Mouse (Mus musculus): Measurements from ENCODE around the gene Gdf15. TPM values are rescaled to one million over a fixed set of nuclear protein-coding genes. Genes with fewer than 3 reads are reported as not detected.
"Not testable (repeated sequence)": the region's sequence is repeated elsewhere in the genome, so short reads cannot be mapped to it uniquely, and the experiment has no call there.

The Gdf15 gene
- total and polyA plus RNA-seq, 3 experiments: 1.3 to 44.6 (median 18.5) TPM

DNA sequence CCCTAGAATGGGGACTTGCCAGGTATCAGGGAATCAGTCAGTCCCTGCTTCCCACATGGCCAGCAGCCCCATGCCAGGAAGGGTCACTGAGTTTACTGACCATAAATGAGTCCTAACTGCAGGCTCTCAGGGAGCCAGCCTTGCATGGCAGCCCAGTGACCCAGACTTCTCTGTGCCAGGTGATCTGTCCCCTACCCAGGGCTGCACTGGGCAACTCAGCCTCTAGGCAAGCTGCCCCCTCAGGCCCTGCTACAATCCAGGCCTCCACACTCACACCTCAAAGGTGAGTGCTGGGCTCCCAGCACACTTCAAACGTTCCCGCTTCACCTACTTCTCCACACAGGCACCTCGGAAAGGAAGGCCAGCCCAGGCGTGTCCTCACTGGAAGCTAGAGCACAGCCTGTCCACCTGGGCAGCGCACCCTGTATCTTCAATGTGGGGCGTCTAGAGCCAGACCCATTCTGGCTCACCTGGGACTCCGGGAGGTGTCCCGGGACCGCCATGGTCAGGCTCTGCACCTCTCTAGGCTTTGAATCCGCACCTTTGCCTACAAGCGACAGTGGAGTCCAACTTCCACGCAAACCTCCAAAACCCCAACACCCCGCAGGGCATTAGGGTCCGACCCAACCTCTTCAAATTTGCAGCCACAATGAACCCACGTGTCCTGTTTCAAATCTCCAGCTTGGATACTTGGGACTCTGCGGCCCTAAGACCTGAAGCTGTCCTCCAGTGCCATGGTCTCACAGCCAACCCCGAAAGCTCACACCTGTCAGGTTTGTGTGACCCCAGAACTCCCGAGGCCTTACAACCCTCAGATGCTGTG lies 25.3 kb downstream of the Gdf15 start:
- no peak for DNase-seq

DNA sequence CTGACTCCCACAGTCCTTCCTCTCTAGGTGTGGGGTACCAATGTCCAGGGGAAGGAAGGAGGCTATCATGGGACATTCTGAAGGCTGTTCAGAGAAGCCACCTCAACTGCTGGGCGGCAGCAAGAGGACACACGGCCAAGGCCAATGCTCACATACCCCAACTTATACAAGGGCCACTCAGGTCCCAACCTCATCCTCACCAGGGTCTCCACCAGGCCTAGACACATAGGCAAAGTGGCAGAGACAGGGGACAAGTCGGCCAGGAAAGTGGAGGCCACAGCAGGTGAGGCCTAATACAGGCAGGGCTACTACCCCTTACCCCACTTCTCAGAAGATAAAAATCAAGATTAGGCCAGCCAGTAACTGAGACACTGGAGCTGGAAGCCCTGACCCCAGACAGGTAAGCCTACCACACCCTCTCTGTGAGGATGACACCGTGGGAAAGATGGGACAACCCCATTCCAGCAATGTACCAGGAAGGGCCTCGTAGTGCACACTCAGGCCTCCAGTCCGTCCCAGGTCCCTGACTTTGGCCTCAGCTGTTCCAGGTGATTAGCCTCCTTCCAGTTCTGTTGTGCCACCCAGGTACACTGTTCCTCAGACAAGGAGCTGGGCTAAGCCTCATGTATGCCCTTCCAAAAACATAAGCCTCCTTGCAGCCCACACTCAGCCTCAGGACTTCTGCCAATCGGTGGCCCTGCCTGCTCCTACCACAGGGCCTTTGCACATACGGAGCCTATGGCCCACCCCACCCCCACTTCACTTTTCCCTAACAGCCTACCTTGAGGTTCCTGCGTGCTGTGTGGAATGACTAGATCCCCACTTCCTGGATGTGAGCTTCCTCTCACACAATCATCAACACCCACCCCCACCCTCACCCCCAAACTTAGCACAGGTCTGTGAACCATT lies 26.1 kb downstream of the Gdf15 start:
- DNase-seq: no peak

DNA sequence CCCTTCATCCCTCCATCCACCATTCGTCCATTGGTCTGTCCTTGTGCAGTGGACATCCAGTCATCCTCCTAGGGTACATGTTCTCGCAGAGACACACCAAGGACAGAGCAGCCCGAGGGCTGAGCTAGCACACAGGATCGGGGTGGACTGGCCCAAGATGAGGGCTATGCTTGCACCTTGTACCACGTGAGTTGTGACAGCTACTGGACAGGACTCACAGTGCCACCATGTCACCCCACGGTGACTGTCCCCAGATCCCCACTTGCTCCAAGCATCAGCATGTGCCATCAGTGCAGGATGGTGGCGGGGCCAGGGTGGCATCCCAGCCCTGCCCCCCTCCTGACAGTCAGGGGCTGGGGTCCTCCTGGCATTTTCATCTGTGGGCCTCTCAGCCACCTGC lies 27.7 kb downstream of the Gdf15 start:
- DNase-seq: no peak

DNA sequence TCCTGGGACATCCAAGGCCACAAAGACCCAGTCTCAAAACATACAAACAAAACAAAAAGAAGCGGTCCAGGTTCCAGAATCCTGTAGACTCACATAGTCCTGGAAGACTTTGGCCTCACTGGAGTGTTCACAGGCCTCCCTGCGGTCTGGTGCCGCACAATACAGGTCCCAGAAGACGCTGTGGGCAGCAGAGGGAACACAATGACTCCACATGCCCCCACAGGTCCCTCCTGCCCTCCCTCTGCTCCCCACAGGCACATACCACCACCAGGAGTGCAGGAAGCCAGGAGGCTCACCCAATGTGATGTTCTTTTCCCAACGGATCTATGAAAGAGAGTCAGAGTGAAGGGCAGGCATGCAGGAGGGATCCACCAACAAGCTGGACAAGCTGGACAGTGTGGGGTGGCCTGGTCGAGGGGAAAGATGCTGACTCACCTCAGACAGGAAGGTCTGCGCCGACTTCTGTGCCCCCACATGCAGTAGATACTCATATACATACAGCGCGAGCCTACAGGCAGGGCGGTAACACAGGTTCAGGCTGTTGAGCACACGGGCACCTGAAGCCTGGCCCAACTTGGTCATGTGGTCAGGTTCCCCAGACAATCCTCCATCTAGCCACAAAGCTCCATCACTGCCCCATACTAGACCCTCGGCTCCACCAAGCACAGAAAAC lies 30.0 kb downstream of the Gdf15 start:
- no peak for DNase-seq

DNA sequence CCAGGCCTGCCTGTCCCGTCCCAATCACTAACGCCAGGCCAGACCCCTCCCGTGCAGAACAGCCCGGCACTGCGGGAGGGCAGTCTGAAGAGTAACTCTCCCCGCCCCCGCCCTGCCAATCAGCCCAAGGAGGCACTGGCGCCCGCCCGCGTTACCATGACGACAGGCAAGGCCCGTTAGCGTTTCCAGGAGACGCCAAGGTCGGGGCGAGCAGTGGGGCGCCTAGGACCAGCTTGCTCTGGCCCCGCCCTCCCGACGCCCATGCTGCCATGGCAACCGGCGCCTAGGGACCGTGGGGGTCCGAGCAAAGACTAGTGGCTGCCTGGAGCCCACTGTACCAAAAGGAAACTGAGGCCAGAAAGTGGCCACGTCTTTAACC lies 31.0 kb downstream of the Gdf15 start:
- peak; percentile 93 for DNase-seq

DNA sequence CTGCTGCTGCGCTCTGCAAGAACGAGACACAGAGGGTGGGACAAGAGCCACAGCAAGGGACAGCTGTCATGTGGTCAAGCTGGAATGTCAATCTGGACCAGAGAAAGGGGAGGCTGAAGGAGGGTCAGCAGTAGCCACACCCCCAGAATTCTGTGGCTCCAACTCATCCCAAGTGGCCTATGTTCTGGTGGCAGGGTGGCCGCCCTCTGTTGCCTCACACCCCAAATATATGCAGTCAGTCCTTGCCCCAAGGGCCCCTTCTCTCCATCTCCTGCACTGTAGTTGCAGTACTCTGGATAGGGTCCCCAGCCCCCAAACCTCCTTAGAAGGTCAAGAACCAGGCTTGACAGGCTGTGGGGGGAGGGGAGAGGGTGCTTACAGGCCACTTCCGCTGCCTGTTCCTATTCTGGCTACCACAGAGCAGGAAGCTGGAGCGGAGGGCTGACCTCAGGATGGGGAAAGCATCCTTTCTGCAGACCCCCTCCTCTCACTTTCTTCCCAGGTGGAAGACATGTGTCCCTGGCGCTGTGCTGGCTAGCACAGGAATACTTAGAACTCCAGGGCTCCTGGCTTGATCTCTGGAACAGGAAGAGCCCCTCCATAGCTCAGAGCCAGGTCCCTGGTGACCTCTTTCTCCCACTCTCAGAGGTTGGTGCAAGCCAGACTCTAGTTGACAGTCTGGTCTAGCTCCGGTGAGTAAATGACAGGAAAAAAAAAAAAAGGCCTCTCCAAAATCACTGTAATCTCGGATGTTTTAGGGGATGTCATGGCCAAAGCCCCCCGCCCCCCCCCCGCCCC lies 31.6 kb downstream of the Gdf15 start:
- DNase-seq: no peak

DNA sequence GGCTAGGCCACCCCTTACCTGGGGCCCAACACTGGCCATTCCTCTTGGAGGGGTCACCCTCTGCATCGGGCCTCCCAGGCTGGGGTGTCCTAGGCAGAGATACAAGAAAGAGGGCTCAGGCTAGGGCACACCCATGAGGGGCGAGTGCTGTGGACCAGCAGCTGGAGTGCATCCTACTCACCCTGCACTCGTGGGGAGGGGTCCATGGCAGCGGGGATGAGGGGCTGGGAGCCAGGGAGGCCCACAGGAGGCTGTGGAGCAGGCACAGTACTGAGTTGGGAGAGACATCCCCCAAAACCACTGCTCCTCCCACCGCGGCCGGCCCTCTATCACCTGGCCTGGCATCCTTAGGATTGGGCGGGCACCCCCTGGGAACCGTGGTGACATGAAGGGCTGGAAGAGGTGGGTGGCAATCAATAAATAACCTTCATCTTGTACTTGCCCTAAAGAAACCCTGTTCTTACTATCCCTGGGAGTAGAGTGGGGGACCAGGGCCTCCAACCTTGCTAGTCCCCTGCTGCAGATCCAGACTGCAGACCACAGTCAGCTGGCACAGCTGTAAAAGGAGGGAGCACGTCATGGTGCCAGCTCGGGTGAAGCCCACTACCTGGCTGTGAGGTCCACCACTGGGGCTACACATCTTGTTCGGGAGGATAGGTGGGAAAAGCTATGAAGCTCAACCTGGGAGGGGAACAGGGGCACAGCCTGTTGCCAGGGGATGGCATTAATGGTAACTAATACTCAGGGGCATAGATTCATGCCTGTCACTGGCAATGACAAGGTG lies 32.6 kb downstream of the Gdf15 start:
- DNase-seq: no peak

DNA sequence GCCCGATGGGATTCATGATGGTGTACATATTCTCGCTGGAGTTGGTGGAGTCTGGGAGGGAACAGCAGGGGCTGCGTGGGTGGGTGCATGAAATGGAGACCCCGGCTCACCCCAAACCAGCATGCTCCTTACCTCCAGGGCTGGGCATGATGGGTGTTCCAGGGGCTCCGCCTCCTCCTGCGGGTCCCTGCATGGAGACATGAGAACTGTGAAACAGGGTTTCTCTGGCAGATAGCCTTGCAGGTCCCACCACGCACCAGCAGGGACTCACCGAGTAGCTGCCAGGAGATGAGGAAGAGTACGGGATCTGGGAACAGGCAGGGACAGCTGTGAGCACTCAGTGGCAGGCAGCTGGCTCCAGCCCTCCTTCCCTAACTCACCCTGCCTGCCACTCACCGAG lies 33.5 kb downstream of the Gdf15 start:
- no peak for DNase-seq

DNA sequence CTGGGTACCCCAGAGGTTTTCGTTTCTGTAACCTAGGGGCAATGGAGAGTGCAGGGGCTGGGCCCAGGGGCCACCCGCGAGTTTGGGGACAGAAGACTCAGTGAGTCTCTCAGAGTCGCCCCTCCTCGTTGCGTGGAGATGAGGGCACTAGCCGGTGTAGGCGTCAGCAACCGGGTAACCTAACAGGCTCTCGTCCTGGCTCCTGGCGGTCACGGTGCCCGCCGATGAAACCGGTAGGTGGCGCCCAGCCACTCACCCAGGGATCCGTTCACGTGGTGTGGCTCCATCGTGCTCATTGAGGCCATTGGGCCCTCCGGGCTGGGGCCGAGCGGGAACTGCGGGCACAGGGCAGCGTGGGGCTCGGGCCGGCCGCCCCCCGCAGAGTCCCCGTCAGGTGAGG lies 34.0 kb downstream of the Gdf15 start:
- DNase-seq: peak; percentile 91

DNA sequence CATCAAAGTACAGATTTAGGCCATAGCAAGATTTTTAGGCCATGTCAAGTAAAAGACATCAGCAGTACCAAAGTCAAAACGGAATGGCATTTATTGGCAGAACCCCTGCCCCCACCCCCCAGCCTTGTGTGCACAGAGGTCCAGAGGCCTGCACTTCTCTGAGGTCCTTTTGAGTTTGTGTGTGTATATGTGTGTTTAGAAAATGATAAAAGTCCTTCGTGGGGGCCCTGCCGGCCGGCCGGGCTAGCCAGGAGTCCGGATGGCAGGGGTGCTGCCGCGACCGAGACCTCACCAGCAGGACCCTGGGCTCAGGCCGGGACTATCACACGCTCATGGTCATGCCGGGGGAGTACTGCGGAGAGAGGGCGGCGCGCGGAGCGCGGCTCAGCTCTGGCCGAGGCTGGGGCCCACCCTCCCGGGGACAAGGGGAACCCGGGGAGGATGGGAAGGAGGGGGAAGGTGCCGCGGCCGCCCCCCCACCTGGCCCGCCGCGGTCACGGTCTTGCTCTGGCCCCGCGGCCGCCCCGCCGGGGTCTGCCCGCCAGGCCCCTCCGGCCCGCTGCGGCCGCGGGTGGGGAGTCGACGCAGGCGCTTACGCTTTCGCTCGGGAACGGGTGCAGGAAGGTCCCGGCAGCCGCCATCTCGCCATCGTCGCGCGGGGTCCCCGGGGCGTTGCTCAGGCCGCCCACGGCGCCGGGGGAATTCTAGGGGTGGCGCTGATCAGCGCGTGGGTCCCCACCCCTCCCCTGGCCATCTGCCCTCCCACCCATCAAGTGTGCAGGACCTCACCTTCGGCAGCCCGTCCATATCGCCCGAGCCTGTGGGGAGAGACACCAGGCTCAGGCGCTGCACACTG lies 34.6 kb downstream of the Gdf15 start:
- DNase-seq: no peak

DNA sequence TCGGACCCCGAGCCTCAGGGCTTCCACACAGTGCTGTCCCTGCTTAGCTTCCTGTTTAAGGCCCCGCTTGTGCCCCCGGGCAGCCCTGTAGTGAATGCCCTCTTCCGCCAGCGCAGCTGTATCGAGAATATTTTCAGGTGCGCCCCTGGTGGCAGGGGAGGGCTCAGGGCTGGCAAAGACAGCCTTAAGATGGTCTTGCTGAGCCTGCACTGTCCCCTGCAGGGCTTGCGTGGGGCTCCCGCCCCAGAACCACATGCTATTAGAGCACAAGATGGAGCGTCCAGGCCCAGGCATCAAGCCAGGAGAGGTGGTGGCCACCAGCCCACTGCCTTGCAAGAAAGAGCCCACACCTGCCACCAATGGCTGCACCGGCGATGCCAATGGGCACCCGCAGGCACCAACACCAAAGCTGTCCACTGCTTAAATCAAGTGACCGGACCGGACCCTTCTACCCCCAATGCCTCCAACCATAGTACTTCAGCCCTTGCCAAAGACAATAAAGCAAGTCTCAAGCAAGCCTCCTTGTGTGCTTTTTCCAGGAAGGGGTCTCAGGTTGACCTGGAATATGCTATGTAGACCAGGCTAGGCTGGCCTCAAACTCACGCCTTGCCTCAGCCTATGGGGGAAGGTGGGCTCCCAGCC lies 35.4 kb downstream of the Gdf15 start:
- no peak for DNase-seq

DNA sequence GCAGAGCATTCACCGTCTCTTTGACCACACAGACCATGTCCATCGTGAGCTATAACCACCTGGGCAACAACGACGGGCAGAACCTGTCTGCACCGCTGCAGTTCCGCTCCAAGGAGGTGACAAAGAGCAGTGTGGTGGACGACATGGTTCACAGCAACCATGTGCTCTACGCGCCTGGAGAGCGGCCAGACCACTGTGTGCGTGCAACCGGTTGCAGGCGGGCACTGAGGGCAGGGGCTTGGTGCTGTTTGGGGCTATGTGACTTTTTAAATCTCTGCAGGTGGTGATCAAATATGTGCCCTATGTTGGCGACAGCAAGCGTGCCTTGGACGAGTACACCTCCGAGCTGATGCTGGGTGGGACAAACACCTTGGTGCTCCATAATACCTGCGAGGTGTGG lies 36.0 kb downstream of the Gdf15 start:
- no peak for DNase-seq

DNA sequence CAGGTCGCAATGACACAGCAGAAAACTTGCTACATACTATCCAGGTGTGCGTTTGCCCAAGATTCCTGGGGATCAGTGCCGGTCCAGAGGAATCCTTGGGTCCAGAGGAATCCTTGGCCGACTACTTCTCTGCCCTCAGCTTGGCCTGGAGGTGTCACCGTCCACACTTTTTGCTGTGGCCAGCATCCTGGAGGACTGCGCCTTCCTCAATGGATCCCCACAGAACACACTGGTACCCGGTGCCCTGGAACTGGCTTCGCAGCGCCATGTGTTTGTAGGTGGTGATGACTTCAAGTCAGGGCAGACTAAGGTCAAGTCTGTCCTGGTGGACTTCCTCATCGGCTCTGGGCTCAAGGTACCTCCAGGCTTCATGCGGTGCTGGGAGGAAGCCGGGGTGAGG lies 36.4 kb downstream of the Gdf15 start:
- no peak for DNase-seq

DNA sequence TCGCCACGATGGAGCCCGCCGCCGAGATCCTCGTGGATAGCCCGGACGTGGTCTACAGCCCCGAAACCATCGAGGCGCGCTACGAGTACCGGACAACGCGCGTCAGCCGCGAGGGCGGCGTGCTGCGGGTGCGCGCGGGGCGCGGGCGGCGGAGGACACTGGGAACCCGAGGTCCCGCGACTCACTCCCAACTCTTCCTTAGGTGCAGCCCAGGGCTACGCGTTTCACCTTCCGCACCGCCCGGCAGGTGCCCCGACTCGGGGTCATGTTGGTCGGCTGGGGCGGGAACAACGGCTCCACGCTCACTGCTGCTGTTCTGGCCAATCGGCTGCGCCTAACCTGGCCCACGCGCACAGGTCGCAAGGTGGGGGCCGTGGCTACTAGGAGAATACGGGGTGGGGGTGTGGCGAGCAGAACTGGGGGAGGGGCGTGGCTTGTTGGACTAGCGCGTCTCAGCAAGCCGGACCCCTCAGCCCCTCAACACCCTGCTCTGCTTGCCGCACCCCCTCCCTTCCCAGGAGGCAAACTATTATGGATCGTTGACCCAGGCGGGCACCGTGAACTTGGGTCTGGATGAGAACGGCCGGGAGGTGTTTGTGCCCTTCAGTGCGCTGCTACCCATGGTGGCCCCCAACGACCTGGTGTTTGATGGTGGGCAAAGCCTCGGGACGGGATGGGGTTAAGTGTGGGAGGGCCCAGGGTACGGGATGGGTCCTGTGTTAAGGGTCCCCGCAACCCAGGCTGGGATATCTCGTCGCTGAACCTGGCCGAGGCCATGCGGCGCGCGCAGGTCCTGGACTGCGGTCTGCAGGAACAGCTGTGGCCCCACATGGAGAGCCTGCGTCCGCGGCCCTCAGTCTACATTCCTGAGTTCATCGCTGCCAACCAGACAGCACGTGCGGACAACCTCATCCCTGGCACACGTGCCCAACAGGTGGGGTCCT lies 37.4 kb downstream of the Gdf15 start:
- no peak for DNase-seq

DNA sequence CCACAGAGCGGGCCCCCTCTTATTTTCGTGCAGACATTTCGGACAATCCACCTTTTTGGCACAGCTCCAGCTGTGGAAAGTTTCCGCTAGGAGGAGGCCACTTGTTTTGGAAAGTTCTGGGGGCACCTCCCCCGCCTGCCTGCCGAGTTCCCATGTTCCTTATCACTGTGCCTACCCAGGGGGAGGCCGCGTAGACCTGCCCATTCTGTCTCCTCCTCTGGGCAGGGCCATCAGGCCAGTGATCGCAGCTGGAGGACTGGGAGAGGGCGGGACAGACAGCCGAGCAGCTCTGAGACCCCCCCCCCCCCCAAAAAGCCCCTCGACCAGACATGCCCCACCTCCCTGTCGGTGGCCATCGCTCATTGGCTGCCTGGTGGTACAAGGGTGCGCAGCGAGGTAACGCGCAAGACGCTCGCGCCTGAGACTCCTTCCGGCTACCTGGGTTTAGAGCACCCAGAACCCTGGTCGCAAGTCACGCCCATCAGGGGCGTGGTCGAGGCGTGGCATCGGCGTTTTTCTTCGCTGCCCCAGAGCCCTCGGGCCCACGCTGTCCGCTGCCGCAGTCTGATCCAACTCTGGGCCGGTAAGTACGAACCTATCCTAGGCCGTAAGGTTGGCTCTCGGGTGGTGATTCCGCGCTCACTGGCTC lies 38.2 kb downstream of the Gdf15 start, which contains the start of gene Isyna1:
Gene Isyna1, plus strand, starts transcription at position 413 of the 649 bp plus-strand sequence.
- peak; percentile 95 for DNase-seq

DNA sequence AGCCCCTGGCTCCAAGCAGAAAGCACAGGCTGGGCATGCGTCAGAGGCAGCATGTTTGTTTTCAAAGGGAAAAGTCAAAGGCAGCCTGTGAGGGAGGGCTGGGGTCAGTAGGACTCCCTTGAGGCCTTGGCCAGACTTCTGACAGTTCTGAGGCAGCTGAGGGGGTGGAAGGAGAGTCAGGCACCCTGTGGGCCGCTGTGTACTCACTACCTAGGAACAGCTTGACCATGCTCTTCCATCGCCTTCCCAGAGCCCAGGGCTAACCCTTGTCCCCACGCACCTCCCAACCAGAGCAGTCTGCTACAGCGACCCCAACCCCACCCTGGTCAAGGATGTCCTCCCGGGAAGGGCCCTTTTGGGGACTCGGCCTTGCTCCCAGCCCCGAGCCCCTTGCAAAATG lies 39.1 kb downstream of the Gdf15 start:
- peak; percentile 80 for DNase-seq

DNA sequence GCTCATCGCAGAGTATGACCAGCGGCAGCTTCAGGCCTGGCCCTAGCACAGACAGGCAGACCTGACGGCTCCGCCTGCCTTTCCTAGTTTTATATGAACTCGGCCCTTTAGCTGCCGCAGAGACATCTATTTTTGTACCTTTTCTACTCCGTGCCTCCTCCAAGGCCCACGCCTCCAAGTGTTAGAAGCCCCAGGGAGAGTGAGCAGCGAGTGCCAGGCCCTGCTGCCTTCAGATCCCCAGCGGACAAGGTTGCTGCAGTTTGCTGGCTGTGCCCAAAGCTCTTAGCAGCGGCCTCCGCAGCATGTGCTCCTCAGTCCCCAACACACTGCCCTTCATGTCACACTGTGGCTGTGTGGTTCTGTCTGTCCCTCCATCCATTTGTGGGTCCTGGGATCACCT lies 40.7 kb downstream of the Gdf15 start:
- DNase-seq: no peak

DNA sequence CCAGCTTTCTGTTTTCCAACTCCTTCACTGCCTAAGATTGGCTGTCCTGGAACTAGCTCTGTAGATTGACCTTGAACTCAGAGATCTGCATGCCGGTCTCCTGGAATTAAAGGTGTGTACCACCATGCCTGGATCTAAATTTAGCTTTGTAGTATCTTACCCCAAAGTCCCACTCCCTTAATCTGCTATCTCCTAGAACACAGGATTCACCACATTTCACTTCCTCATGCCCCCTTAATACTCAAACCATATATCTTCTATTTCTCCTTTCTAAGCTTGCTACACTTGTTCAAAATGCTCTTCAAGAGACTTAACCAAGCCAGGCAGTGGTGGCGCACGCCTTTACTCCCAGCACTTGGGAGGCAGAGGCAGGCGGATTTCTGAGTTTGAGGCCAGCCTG lies 44.3 kb downstream of the Gdf15 start:
- not testable (repeated sequence) for DNase-seq

Data from adrenal gland, adult 2 months (tissue).